Mouse (Mus musculus): ENCODE data around the gene Olfr805. TPM values are rescaled to one million over a fixed set of nuclear protein-coding genes. Genes with fewer than 3 reads are reported as not detected.

Gene Olfr805
- polyA plus RNA-seq (2015; fragmentation: Nextera tagmentation; extraction: Ambion mirVana), result not detected in 2 replicates

DNA sequence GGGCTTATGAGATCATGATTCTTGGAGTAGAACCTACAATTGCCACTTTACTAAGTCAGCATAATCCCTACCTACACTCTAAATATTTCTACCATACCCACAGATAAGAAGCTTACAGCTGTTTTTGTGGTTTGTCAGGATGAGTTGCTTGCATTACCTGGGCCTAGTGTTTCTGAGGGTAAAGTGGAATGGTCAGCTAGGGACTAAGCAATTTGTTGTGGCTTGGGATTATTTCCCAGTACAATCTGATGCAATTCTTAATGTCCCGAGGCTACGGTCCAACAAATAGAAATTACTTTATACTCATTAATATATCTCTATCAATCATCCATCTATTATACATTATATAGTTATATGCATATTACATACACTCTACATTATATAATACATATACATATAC is at the start of gene Olfr805:
TSS of gene Olfr805 (minus strand) at position 101 of the 400 bp plus-strand sequence.
- H3K4me1 ChIP-seq, result no peaks in the 10 kb centered on the region
- 93% methylated on average over 2 of the region's 2 CpGs for WGBS
- H3K9ac ChIP-seq, result no peak within 1 kb of the TSS
- H3K4me3 ChIP-seq, result no peak within 1 kb of the TSS
- H3K4me2 ChIP-seq, result no peak within 1 kb of the TSS
- no peak within 1 kb of the TSS for H3K27ac ChIP-seq
- H3K9me3 ChIP-seq, result no peaks in the 10 kb centered on the region
- ATAC-seq (replicated peaks), result no peak
- H3K27me3 ChIP-seq (replicated peaks), result no peaks in the 10 kb centered on the region
- no peaks in the 10 kb centered on the region for H3K36me3 ChIP-seq (replicated peaks)

DNA sequence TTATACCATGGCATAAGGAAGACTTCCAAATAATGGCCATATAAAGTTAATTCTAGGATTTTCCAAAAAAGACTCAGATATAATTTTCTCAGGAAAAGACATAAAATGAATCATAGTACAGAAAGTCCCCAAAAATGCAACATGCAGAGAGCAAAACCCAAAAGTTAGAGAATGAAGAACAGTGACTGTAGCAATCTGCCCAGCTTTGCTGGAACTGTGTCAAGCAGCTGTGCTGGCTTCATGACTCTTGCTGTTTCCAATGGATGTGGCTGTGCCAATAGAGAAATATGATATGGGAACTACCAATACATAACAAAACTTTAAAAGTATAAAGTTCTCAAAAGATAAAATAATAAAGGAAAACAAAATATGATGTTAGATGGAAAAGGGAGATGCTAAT is 48.9 kb upstream of the Olfr805 start:
- H3K27ac ChIP-seq, result no peak overlapping the region
- no peak overlapping the region for H3K4me3 ChIP-seq
- no peak overlapping the region for H3K9ac ChIP-seq
- H3K36me3 ChIP-seq (replicated peaks), result no peaks in the 10 kb centered on the region
- no peak for ATAC-seq (replicated peaks)
- H3K4me1 ChIP-seq, result no peaks in the 10 kb centered on the region
- no peaks in the 10 kb centered on the region for H3K27me3 ChIP-seq (replicated peaks)
- H3K4me2 ChIP-seq, result no peak overlapping the region
- no peaks in the 10 kb centered on the region for H3K9me3 ChIP-seq

DNA sequence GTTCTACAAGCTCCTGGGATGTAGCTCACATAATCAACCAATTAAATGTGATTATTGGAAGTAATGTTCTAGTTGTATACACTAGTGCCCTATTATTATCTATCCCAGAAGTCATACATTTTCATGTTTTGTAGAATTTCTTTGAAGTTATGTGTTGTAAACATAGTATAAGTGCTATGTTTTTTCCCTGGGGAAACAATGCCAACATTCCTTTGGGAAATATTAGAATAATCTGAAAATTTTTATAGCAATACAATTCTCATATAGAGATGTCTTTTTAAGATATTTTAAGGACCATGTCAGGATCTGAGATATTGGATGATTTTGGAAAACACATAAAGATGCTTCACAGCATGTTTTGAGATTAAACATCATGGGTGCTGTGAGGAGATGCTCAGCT is 45.2 kb upstream of the Olfr805 start, which contains the start of gene Olfr809:
TSS of gene Olfr809 (plus strand) at position 301 of the 400 bp plus-strand sequence.
- no peak within 1 kb of the TSS for H3K4me3 ChIP-seq
- no peaks in the 10 kb centered on the region for H3K9me3 ChIP-seq
- H3K4me2 ChIP-seq, result no peak within 1 kb of the TSS
- no peaks in the 10 kb centered on the region for H3K27me3 ChIP-seq (replicated peaks)
- no peak within 1 kb of the TSS for H3K27ac ChIP-seq
- H3K4me1 ChIP-seq, result no peaks in the 10 kb centered on the region
- ATAC-seq (replicated peaks), result no peak
- no peak within 1 kb of the TSS for H3K9ac ChIP-seq
- no peaks in the 10 kb centered on the region for H3K36me3 ChIP-seq (replicated peaks)

DNA sequence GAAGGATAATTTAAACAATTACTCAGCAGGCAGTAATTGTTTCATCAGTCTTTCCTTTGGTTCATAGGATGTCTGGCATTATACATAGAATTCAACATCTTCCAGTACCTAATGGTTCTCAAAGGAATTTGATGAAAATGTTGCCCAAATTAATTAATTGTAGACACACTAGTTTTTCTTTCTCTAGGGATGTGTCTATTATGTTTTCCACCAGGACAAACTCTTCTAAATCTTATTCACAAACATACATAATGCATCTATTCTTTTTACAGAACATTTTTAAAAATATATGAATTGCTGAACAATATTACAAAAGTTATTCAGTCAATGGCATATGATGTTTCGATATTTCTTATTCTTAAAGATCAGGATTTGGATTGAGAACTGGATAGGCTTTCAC is 36.0 kb upstream of the Olfr805 start, which contains the start of gene Olfr808:
TSS of gene Olfr808 (plus strand) at position 301 of the 400 bp plus-strand sequence.
- H3K36me3 ChIP-seq (replicated peaks), result no peaks in the 10 kb centered on the region
- no peak within 1 kb of the TSS for H3K9ac ChIP-seq
- ATAC-seq (replicated peaks), result no peak
- no peak within 1 kb of the TSS for H3K27ac ChIP-seq
- H3K4me3 ChIP-seq, result no peak within 1 kb of the TSS
- H3K4me1 ChIP-seq, result no peaks in the 10 kb centered on the region
- 90% methylated on average over 1 of the region's 1 CpGs for WGBS
- no peak within 1 kb of the TSS for H3K4me2 ChIP-seq
- H3K27me3 ChIP-seq (replicated peaks), result no peaks in the 10 kb centered on the region
- no peaks in the 10 kb centered on the region for H3K9me3 ChIP-seq

DNA sequence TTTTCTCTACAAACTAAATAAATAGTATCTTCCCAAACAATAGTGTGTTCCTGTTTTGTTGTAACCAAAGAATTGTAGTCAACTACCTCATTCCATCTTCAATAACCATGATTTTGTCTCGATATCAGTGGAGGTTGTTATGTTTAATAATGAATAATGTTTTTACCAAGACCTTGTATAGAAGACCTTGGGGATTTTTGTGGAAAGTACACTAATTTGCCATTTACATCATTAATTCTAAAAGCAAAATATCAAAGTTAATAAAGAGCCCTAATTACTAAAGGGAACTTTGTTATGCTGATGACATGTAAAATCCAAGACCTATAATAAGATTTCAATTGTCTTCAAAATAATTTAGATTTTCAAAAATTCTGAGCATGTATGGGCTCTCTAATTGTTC is 28.5 kb upstream of the Olfr805 start, which contains the start of gene Olfr807:
TSS of gene Olfr807 (minus strand) at position 101 of the 400 bp plus-strand sequence.
- H3K9me3 ChIP-seq, result no peaks in the 10 kb centered on the region
- H3K9ac ChIP-seq, result no peak within 1 kb of the TSS
- H3K27ac ChIP-seq, result no peak within 1 kb of the TSS
- no peaks in the 10 kb centered on the region for H3K4me1 ChIP-seq
- ATAC-seq (replicated peaks), result no peak
- H3K36me3 ChIP-seq (replicated peaks), result no peaks in the 10 kb centered on the region
- H3K4me3 ChIP-seq, result no peak within 1 kb of the TSS
- WGBS, result 82% methylated on average over 1 of the region's 1 CpGs
- no peaks in the 10 kb centered on the region for H3K27me3 ChIP-seq (replicated peaks)
- H3K4me2 ChIP-seq, result no peak within 1 kb of the TSS

DNA sequence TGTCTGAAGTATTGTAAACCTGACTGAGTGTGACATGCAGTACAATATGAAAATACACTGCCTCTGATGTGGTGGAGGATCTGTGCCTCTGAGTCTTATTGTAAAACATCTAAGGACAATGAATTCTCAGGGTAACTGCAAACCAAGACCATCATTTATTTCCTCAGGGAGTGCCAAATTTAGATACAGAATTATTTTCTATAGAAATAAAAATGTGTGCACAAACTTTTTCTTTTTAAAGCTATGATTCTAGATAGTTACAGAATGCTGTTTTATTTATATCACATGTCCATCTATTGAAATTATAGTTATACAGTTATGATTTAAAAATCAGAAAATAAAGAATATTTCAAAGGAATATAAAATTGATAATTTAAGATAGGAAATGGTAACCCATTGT is 12.6 kb upstream of the Olfr805 start, which contains the start of gene Olfr806:
TSS of gene Olfr806 (minus strand) at position 101 of the 400 bp plus-strand sequence.
- no peaks in the 10 kb centered on the region for H3K27me3 ChIP-seq (replicated peaks)
- H3K9ac ChIP-seq, result no peak within 1 kb of the TSS
- no peaks in the 10 kb centered on the region for H3K36me3 ChIP-seq (replicated peaks)
- H3K4me3 ChIP-seq, result no peak within 1 kb of the TSS
- no peak within 1 kb of the TSS for H3K27ac ChIP-seq
- no peak for ATAC-seq (replicated peaks)
- no peaks in the 10 kb centered on the region for H3K4me1 ChIP-seq
- no peaks in the 10 kb centered on the region for H3K9me3 ChIP-seq
- no peak within 1 kb of the TSS for H3K4me2 ChIP-seq

DNA sequence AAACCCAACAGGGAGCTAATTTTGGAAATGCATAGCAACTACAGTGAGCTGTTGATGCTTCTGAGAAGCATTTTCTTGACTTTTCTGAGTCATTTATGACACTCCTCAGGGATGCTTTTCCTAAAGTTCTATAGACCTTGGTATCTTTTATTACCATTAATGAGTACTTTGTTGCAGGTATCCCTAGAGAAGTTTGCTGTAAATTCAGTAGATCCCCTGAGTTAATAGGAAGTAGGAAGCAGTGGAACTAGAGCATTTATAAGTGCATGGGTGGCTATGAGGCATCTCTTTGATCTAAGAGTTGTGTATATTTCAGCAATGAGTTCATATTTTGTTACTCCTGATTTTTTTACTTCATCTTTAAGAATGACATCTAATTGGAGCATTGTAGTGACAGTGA is 26.3 kb downstream of the Olfr805 start, which contains the start of gene Olfr804:
TSS of gene Olfr804 (plus strand) at position 301 of the 400 bp plus-strand sequence.
- no peaks in the 10 kb centered on the region for H3K9me3 ChIP-seq
- H3K27me3 ChIP-seq (replicated peaks), result no peaks in the 10 kb centered on the region
- no peak within 1 kb of the TSS for H3K27ac ChIP-seq
- no peak within 1 kb of the TSS for H3K4me3 ChIP-seq
- no peak for ATAC-seq (replicated peaks)
- no peak within 1 kb of the TSS for H3K4me2 ChIP-seq
- no peaks in the 10 kb centered on the region for H3K36me3 ChIP-seq (replicated peaks)
- no peak within 1 kb of the TSS for H3K9ac ChIP-seq
- no peaks in the 10 kb centered on the region for H3K4me1 ChIP-seq

DNA sequence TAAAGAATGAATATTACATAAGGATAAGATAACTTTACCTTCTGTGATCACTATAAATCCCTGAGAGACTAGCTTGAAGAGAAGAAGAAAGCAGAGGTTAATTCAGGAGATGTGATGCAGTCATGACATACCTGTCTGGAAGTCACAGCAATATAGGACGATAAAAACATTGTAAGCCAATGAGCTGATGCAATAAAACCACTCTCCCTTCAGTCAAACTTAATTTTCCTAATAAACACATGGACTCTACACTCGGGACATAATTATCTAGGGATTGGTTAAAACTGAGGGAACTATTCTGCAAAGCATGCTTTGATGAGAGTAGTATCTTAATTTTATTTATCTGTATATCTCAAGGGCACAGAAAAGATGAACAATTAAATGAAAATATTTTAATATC is 35.0 kb downstream of the Olfr805 start, which contains the start of gene Olfr803:
TSS of gene Olfr803 (minus strand) at position 101 of the 400 bp plus-strand sequence.
- no peaks in the 10 kb centered on the region for H3K27me3 ChIP-seq (replicated peaks)
- no peaks in the 10 kb centered on the region for H3K9me3 ChIP-seq
- H3K4me1 ChIP-seq, result no peaks in the 10 kb centered on the region
- H3K4me3 ChIP-seq, result no peak within 1 kb of the TSS
- H3K36me3 ChIP-seq (replicated peaks), result no peaks in the 10 kb centered on the region
- no peak for ATAC-seq (replicated peaks)
- no peak within 1 kb of the TSS for H3K9ac ChIP-seq
- no peak within 1 kb of the TSS for H3K4me2 ChIP-seq
- H3K27ac ChIP-seq, result no peak within 1 kb of the TSS
- 86% methylated on average over 2 of the region's 2 CpGs for WGBS

DNA sequence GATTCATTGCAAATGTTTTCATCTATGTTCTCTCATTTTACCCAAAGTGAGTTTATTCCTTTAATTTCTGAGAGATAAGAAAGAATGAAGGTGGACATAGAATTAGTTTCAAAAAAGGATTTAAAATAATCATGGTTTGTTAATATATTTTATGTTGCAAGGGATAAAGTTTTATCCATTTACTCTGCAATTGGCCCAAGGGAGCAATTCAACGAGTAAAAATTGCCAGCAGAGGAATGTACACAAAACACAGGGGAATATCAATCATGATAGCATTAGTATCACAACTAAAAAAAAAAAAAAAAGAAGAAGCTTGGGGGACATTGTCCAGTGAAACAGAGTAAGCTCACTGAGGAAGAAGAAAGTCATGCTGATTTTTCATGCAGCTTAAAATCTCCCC is 41.1 kb downstream of the Olfr805 start, which contains the start of gene Olfr802:
TSS of gene Olfr802 (minus strand) at position 101 of the 400 bp plus-strand sequence.
- no peak within 1 kb of the TSS for H3K9ac ChIP-seq
- H3K27me3 ChIP-seq (replicated peaks), result no peaks in the 10 kb centered on the region
- no peak within 1 kb of the TSS for H3K27ac ChIP-seq
- H3K4me3 ChIP-seq, result no peak within 1 kb of the TSS
- 61% methylated on average over 1 of the region's 1 CpGs for WGBS
- no peaks in the 10 kb centered on the region for H3K9me3 ChIP-seq
- no peaks in the 10 kb centered on the region for H3K4me1 ChIP-seq
- H3K36me3 ChIP-seq (replicated peaks), result no peaks in the 10 kb centered on the region
- no peak within 1 kb of the TSS for H3K4me2 ChIP-seq
- ATAC-seq (replicated peaks), result no peak

DNA sequence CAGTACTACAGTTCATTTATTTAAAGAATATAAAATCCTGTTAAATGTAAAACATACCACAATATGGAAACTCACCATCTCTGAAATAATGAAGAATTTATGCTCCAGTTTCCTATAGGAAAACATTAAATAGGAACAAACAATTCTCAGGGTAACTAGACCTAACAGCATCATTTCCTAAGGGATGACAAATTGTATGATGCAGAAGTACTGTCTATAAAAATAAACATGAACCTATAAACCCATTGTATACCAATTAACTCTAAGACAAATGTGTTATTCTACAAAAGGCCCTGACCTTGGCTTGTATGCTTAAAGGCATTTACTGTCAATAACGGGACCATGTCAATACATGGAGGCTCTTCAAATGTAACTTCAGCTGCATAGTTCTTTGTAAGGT is 55.4 kb downstream of the Olfr805 start, which contains the start of gene Olfr801:
TSS of gene Olfr801 (minus strand) at position 101 of the 400 bp plus-strand sequence.
- Histone ChIP-seq H3K9me3 (no peaks in the 10 kb centered on the region), H3K4me1 (no peaks in the 10 kb centered on the region), H3K27ac (no peak within 1 kb of the TSS), H3K36me3 (replicated peaks) (no peaks in the 10 kb centered on the region), H3K4me3 (no peak within 1 kb of the TSS), H3K27me3 (replicated peaks) (no peaks in the 10 kb centered on the region), H3K4me2 (no peak within 1 kb of the TSS), H3K9ac (no peak within 1 kb of the TSS)
- no peak for ATAC-seq (replicated peaks)
- 92% methylated on average over 1 of the region's 1 CpGs for WGBS

Small RNA genes within 50 kb of the gene (microRNA-seq; reads per million reads assigned to microRNA genes)
- not detected for gene Gm24485

Other genes starting within 250 kb of the Olfr805 start
- not detected in 2 replicates for gene Olfr789, start 244.6 kb downstream of the Olfr805 start, polyA plus RNA-seq (2015; fragmentation: Nextera tagmentation; extraction: Ambion mirVana)
- not detected in 2 replicates for gene Olfr790, start 230.9 kb downstream of the Olfr805 start, polyA plus RNA-seq (2015; fragmentation: Nextera tagmentation; extraction: Ambion mirVana)
- gene Olfr791, start 207.6 kb downstream of the Olfr805 start, polyA plus RNA-seq (2015; fragmentation: Nextera tagmentation; extraction: Ambion mirVana), result not detected in 2 replicates
- gene Olfr792, start 190.2 kb downstream of the Olfr805 start, polyA plus RNA-seq (2015; fragmentation: Nextera tagmentation; extraction: Ambion mirVana), result not detected in 2 replicates
- not detected in 2 replicates for gene Olfr794, start 161.7 kb downstream of the Olfr805 start, polyA plus RNA-seq (2015; fragmentation: Nextera tagmentation; extraction: Ambion mirVana)
- gene Olfr796, start 116.8 kb downstream of the Olfr805 start, polyA plus RNA-seq (2015; fragmentation: Nextera tagmentation; extraction: Ambion mirVana), result not detected in 2 replicates
- gene Olfr798, start 101.4 kb downstream of the Olfr805 start, polyA plus RNA-seq (2015; fragmentation: Nextera tagmentation; extraction: Ambion mirVana), result not detected in 2 replicates
- gene Olfr799, start 91.9 kb downstream of the Olfr805 start, polyA plus RNA-seq (2015; fragmentation: Nextera tagmentation; extraction: Ambion mirVana), result not detected in 2 replicates
- gene Olfr800, start 71.7 kb downstream of the Olfr805 start, polyA plus RNA-seq (2015; fragmentation: Nextera tagmentation; extraction: Ambion mirVana), result not detected in 2 replicates
- gene Olfr801, start 55.5 kb downstream of the Olfr805 start, polyA plus RNA-seq (2015; fragmentation: Nextera tagmentation; extraction: Ambion mirVana), result not detected in 2 replicates
- 0.06 TPM in 2 replicates for gene Olfr802, start 41.2 kb downstream of the Olfr805 start, polyA plus RNA-seq (2015; fragmentation: Nextera tagmentation; extraction: Ambion mirVana)
- not detected in 2 replicates for gene Olfr803, start 35.1 kb downstream of the Olfr805 start, polyA plus RNA-seq (2015; fragmentation: Nextera tagmentation; extraction: Ambion mirVana)
- not detected in 2 replicates for gene Olfr804, start 26.2 kb downstream of the Olfr805 start, polyA plus RNA-seq (2015; fragmentation: Nextera tagmentation; extraction: Ambion mirVana)
- not detected in 2 replicates for gene Olfr806, start 12.5 kb upstream of the Olfr805 start, polyA plus RNA-seq (2015; fragmentation: Nextera tagmentation; extraction: Ambion mirVana)
- gene Olfr807, start 28.4 kb upstream of the Olfr805 start, polyA plus RNA-seq (2015; fragmentation: Nextera tagmentation; extraction: Ambion mirVana), result not detected in 2 replicates
- not detected in 2 replicates for gene Olfr808, start 36.1 kb upstream of the Olfr805 start, polyA plus RNA-seq (2015; fragmentation: Nextera tagmentation; extraction: Ambion mirVana)
- not detected in 2 replicates for gene Olfr809, start 45.3 kb upstream of the Olfr805 start, polyA plus RNA-seq (2015; fragmentation: Nextera tagmentation; extraction: Ambion mirVana)
- not detected in 2 replicates for gene Olfr810, start 65.5 kb upstream of the Olfr805 start, polyA plus RNA-seq (2015; fragmentation: Nextera tagmentation; extraction: Ambion mirVana)
- gene Olfr811, start 75.0 kb upstream of the Olfr805 start, polyA plus RNA-seq (2015; fragmentation: Nextera tagmentation; extraction: Ambion mirVana), result not detected in 2 replicates
- not detected in 2 replicates for gene Olfr812, start 116.7 kb upstream of the Olfr805 start, polyA plus RNA-seq (2015; fragmentation: Nextera tagmentation; extraction: Ambion mirVana)
- gene Olfr813, start 126.0 kb upstream of the Olfr805 start, polyA plus RNA-seq (2015; fragmentation: Nextera tagmentation; extraction: Ambion mirVana), result not detected in 2 replicates
- gene Olfr814, start 150.5 kb upstream of the Olfr805 start, polyA plus RNA-seq (2015; fragmentation: Nextera tagmentation; extraction: Ambion mirVana), result not detected in 2 replicates
- gene Olfr815, start 176.5 kb upstream of the Olfr805 start, polyA plus RNA-seq (2015; fragmentation: Nextera tagmentation; extraction: Ambion mirVana), result not detected in 2 replicates
- not detected in 2 replicates for gene Olfr816, start 186.2 kb upstream of the Olfr805 start, polyA plus RNA-seq (2015; fragmentation: Nextera tagmentation; extraction: Ambion mirVana)
- gene Olfr818, start 219.7 kb upstream of the Olfr805 start, polyA plus RNA-seq (2015; fragmentation: Nextera tagmentation; extraction: Ambion mirVana), result not detected in 2 replicates
- gene Olfr819, start 237.9 kb upstream of the Olfr805 start, polyA plus RNA-seq (2015; fragmentation: Nextera tagmentation; extraction: Ambion mirVana), result not detected in 2 replicates
- not detected in 2 replicates for gene Olfr247, start 246.8 kb upstream of the Olfr805 start, polyA plus RNA-seq (2015; fragmentation: Nextera tagmentation; extraction: Ambion mirVana)